Mouse (Mus musculus) liver, adult (tissue): Measurements from ENCODE around the gene Casp9.

Experiments
- GATA4 ChIP-seq: IDR thresholded peaks from 2 replicates; pipeline ENCODE4 v1.6.1; 2014; ENCODE audit warnings: mild to moderate bottlenecking, low read length; ENCODE audit not compliant: insufficient replicate concordance

Gene Casp9

DNA sequence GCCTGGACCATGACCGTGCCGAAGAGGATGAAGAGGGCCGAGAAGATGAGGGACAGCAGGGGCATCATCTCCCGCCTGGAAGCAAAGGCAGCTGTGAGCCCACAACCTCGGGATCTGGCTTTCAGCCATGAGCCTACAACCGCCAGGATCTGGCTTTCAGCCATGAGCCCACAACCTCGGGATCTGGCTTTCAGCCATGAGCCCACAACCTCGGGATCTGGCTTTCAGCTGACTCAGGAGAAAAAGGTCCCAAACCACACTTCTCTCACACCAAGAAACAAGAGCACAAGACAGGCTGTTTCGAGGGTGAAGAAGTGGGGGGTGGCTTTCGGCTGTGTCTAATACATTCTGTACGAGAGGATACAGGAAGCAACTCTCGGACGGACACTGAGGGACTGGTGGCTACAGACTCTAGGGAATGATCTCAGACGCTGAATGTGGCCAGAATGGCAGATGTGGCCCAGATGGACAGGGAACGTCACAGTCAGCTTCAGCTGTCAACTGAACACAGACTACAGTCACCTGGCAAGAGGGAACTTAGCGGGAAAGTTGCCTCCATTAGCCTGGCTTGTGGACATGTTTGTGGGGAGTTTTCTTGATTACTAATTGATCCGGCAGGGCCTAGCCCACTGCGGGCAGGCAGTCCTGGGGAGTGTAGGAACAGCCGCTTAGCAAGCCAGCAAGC lies 26.6 kb upstream of the Casp9 start:
- no peak for TF ChIP-seq GATA4

DNA sequence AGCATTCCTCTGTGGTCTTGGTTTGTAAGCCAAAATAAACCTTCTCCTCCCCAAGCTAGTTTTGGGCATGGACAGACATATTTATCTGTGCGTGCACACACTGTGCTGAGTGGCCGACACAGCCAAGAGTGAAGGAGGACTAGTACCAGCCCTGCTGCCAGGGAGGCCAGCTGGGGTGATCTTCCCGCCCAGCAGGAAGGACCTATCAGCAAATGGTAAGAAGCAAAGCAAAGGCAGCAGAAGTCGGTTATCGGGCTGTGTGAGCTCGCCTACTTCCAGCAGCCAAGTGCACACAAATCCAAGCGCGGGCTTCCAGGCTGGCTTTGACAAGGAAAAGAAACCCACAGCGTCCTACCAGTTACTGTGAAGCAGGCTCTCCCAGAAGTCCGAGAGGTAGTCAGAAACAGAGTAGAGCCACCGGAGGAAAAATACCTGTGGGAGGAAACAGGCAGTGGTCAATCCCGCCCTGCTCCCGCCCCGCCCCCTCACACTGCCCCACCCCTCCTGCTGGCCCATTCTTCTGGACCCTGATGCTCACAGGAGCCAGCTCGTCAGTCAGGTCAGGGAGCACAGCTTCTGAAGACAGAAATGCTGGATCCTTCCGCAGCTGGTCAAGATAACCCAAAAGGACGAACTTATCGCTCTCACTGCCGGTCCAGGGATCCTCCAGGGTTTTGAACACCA lies 25.9 kb upstream of the Casp9 start:
- peak; percentile 55; the same call in 1 of the 2 replicates for TF ChIP-seq GATA4

DNA sequence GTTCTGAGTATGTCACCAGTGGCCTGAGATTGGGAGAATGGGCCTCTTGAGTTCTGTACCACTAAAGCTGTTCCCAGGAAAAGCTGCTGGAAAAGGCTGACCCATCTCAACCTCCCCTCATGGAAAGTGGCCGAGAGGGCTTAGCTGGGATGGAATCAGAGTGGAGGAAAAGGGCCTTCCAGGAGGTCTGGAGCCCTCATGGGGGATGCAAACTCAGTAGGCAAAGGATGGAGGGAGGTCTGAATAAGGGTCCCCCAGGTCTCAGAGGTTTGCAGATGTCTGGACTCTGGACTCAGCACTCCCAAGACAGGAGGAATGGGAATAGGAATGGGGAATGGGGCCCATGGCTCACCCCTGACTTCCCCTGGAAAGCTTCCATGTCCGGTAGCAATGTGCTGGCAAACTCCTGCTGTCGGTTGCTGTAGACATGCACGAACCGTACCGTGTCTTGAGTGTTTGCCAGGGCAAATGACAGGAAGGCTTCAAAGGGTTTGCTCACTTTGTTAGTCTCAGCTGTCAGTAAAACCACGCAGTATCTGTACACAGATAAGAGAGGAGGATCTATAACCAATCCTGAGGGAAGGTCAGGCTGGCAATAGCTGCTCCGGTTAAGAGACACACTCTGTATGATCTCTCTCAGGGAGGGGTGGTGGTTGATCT lies 23.8 kb upstream of the Casp9 start:
- no peak for TF ChIP-seq GATA4

GRCm38 (mm10) chr4:141771823-141772222 lies 21.6 kb upstream of the Casp9 start:
- no peak for TF ChIP-seq GATA4

GRCm38 (mm10) chr4:141779828-141780227 lies 13.6 kb upstream of the Casp9 start:
- no peak for TF ChIP-seq GATA4

DNA sequence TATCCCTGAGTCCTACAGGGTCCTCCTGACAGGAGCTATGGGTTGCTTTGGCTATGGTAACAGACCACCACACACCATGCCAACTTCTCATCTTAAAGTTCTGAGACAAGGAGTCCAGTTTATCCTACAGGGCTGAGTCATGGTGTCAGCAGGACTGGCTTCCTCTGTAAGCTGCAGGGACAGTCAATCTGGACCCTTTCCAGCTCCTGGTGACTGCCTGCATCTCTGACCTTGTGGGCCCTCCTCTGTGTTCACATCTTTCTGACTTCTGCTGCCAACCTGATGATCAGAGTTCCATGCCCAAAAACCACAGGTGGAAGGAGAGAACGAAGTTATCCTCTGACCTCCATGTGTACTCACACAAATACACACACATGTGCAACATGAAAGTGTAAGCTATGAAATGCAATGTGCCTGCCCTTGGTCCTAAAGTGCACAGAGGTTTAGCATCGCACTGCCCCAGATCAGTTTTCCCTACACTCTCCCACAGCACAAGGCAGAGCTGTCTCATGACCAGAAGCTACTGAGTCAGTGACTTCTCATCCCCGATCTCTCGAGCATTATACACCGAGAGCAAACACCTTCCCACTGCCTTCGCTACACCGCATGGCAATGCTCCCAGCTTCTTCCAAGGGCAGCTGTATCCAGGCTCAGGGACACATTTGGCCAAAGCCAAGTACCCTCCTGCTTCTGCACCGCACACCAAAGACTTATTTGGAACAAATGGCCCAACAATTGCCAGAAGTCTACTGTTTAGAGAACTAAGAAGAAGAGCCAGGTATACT lies 12.0 kb upstream of the Casp9 start:
- no peak for TF ChIP-seq GATA4

GRCm38 (mm10) chr4:141784835-141785234 lies 8.6 kb upstream of the Casp9 start:
- TF ChIP-seq GATA4: no peak

DNA sequence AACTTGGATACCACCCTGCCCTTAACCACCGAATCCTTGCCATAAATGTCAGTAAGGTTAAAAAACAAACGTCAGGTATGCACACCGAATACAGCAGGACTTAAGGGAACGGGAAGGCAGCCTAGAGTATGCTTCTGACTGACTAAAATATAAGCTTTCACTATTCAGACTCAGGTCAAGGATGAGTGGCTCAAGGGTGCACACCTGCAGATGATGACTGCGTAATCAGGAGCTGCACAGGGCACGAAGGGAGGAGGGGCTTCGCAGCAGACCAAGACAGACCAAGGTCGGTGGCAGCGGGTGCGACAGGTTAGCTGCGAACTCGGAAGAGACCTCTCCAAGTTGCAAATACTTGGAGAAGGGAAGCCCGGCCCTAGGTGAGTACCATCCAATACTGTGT lies 7.3 kb upstream of the Casp9 start:
- no peak for TF ChIP-seq GATA4

DNA sequence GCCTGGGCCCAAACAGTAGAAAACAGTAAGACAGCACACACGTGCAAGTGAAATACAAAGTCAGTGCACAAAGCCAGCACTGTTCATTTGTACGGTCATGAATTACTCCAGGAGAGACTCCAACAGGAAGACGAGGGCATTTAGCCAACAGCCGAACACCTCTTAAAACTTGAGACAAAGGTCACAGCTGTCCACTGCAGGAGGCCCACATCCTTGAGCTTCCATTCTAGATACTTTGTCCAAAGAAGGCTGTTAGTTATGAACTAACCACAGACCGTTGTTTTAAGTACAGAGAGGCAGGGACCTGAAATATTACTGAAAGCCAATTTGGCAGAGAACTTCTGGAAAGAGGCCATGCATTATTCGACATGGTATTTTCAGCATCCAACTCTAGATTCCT lies 6.4 kb upstream of the Casp9 start:
- no peak for TF ChIP-seq GATA4

GRCm38 (mm10) chr4:141787462-141787861 lies 6.0 kb upstream of the Casp9 start:
- no peak for TF ChIP-seq GATA4

DNA sequence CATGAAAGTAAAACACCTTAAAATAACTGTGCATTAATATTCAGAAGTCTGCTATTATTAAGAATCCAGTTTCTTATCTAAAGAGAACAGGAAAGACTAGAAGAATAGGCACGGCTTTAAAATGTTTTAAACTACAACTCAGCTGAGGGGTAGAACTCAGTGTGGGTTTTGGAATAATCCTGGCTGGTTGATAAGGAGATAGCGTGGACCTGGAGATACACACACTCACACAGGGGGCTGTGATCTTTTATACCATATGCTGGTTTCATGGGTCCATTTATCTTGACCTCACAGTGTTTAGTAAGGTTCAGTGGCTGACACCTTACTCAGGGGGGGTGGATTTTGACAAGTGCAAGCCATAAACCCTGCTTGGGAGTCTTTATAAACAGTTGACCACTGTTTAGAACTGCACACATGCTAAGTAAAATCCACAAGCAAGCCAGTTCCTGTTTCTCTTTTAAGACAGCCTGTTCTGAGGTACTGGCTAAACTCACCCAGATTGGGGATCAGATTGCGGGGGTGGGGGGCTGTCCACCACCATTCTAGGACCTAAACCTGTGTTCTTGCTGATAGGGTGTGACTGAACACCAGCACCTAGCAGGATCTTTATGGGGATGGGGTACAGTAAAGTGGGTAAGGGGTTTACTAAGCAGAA lies 3.7 kb upstream of the Casp9 start:
- no peak for TF ChIP-seq GATA4

DNA sequence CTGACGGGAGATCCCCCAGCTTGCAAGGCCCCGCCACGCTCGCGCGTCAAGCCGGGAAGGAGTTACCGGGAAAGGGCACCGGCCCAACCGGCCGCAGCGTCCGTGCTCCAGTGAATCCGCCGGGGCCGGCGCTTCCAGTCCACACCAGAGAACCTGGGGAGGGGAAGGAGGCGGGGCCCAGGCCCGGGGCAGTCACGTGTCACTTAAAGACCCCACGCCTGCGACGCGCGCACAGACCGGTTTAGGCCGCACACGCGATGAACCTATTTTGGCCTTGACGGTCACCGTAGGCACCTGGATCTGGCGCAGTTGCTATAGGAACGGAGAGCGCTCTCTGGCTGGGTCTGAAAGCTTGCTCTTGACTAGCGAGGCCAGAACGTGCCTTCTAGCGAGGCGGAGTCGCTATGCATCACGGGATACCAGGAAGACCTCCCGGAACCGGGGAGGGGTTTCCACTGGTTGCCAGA lies 2.9 kb upstream of the Casp9 start, which contains the start of gene Dnajc16:
TSS of gene Dnajc16 (minus strand) at position 408 of the 467 bp plus-strand sequence.
- peak; percentile 71; the same call in 1 of the 2 replicates for TF ChIP-seq GATA4

- no peak for TF ChIP-seq GATA4
Measured at GRCm38 (mm10) chr4:141791486-141791885, 1.9 kb upstream of the Casp9 start.

DNA sequence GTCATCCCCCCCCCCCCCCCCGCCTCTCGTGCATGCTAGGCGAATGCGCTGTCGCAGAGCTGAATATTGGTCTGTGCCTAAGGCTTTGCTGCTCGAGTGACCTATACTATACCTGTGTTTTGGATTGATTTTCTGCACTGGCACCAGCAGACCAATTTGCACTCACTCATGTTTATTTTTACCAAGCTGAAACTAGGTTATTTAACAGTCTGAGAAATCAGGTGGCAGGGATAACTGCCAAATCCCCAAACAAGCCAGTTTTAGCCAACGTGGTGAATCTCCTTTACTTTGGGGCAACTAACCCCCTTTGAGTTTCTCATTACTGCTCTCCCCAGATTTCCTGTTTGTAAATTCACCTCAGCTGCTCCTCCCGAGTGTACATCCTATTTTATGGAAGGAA lies 1.5 kb upstream of the Casp9 start:
- TF ChIP-seq GATA4: no peak
